10 mouse cellular contexts compared by ENCODE assay signal in genomic region chr8:104341678-104342077, GRCm38 (mm10). TPM values are rescaled to one million over a fixed set of nuclear protein-coding genes. Genes with fewer than 3 reads are reported as not detected.
DNase-seq lines count a peak whose midpoint lies in the region; ATAC-seq and TF ChIP-seq lines count a peak whose summit lies in the region.
"Had no signal": no experiment of that assay in that cellular context is flagged by ENCODE, and none has a peak within 500 bp of the region (broad histone marks: within the 10 kb centered on the region; RNA-seq: fewer than 3 reads in every experiment).

No protein-coding gene starts in this region.

- peaks cover 30% of the 10 kb centered on the region for H3K36me3 ChIP-seq in heart, embryonic 14.5 days (ENCODE audit: control insufficient read depth, insufficient read depth, low read length)
- no peaks in the 10 kb centered on the region for H3K36me3 ChIP-seq in ES-E14 (ENCODE audit: control insufficient read depth, insufficient read depth, low read length, poor library complexity, severe bottlenecking)
- H3K36me3 ChIP-seq in hindbrain, embryonic 12.5 days = no peaks in the 10 kb centered on the region
- H3K36me3 ChIP-seq in midbrain, embryonic 11.5 days (ENCODE audit: control insufficient read depth, insufficient read depth, low read length) = no peaks in the 10 kb centered on the region

- peak overlapping the region; percentile 96 for H3K9ac ChIP-seq in heart, embryonic 14.5 days (ENCODE audit: low read length)
- H3K9ac ChIP-seq in ES-E14 (ENCODE audit: insufficient read depth, low read depth, low read length, poor library complexity, severe bottlenecking) = no peak overlapping the region
- no peak overlapping the region for H3K9ac ChIP-seq in hindbrain, embryonic 12.5 days
- no peak overlapping the region for H3K9ac ChIP-seq in midbrain, embryonic 11.5 days (ENCODE audit: low read length)

- peak overlapping the region; percentile 24 to 92 for H3K27ac ChIP-seq in heart, embryonic 14.5 days (replicated peaks in 1 of 2; ENCODE audit: control insufficient read depth in 1 of 2, insufficient read depth in 1 of 2, low read depth in 2 of 2, low read length in 2 of 2)
- no peak overlapping the region for H3K27ac ChIP-seq in ES-E14 (ENCODE audit: insufficient read depth, low read depth, low read length, poor library complexity, severe bottlenecking)
- no peak overlapping the region for H3K27ac ChIP-seq in hindbrain, embryonic 12.5 days
- no peak overlapping the region for H3K27ac ChIP-seq in midbrain, embryonic 11.5 days (ENCODE audit: low read depth, low read length)

- DNase-seq in heart, postnatal 25 days (ENCODE audit: low spot score) = no peak
- no peak for DNase-seq in ES-E14 (ENCODE audit: low read depth, low spot score)
- no peak for DNase-seq in midbrain, embryonic 11.5 days (ENCODE audit: low spot score, missing footprints)
- no peak for DNase-seq in embryo, embryonic 10 days (ENCODE audit: low spot score)
- no peak for DNase-seq in cerebellum, adult 11-12 months

- no peaks in the 10 kb centered on the region for H3K9me3 ChIP-seq in heart, embryonic 14.5 days (ENCODE audit: control insufficient read depth, low read length)
- no peaks in the 10 kb centered on the region for H3K9me3 ChIP-seq in ES-E14 (ENCODE audit: control insufficient read depth, insufficient read depth, low read depth, low read length)
- H3K9me3 ChIP-seq in hindbrain, embryonic 12.5 days (replicated peaks) = no peaks in the 10 kb centered on the region
- no peaks in the 10 kb centered on the region for H3K9me3 ChIP-seq in midbrain, embryonic 11.5 days (ENCODE audit: control insufficient read depth, low read length)

- H3K4me1 ChIP-seq in heart, embryonic 14.5 days (ENCODE audit: control insufficient read depth in 2 of 2, insufficient read depth in 2 of 2, low read length in 2 of 2) = peaks cover 10 to 35% of the 10 kb centered on the region in 2 experiments; a peak in 3 of 4 replicates
- peaks cover 0 to 13% of the 10 kb centered on the region in 2 experiments; a peak in 2 of 4 replicates for H3K4me1 ChIP-seq in ES-E14 (ENCODE audit: control insufficient read depth in 2 of 2, insufficient read depth in 2 of 2, low read length in 2 of 2, poor library complexity in 1 of 2)
- peaks cover 23% of the 10 kb centered on the region; the same call in 1 of the 2 replicates for H3K4me1 ChIP-seq in hindbrain, embryonic 12.5 days
- H3K4me1 ChIP-seq in midbrain, embryonic 11.5 days (ENCODE audit: control insufficient read depth, insufficient read depth, low read length) = no peaks in the 10 kb centered on the region; the same call in 1 of the 2 replicates

- ATAC-seq in heart, embryonic 14.5 days (ENCODE audit: insufficient number of reproducible peaks, insufficient read depth, low FRiP score, low read depth) = no peak
- ATAC-seq in hindbrain, embryonic 12.5 days (ENCODE audit: low FRiP score) = 0 out of 2 replicates have a peak, but pooled peaks have one; percentile 3
- peak; percentile 0; the same call in 1 of the 2 replicates for ATAC-seq in midbrain, embryonic 11.5 days (ENCODE audit: low FRiP score)
- no peak for ATAC-seq in erythroblast, adult 5-6 weeks (replicated peaks; ENCODE audit: low FRiP score, poor library complexity, severe bottlenecking)

- intact Hi-C loops in heart, postnatal 25 days (cut with DNase I) = loop anchor here (2.0 to 10.0 kb wide), 4 partner anchors 61 to 197 kb away; partner anchors contain the start of genes Car7, Cklf and Nae1

- H3K4me2 ChIP-seq in heart, embryonic 14.5 days (ENCODE audit: low read length) = peak overlapping the region; percentile 86
- H3K4me2 ChIP-seq in hindbrain, embryonic 12.5 days (replicated peaks) = peak overlapping the region; percentile 74
- H3K4me2 ChIP-seq in midbrain, embryonic 11.5 days = peak overlapping the region; percentile 76

- H3K4me3 ChIP-seq in heart, embryonic 14.5 days (ENCODE audit: control insufficient read depth in 1 of 2, insufficient read depth in 1 of 2, low read depth in 1 of 2, low read length in 2 of 2) = peak overlapping the region; percentile 71 to 77
- peak overlapping the region; percentile 59 to 72; a peak in 3 of 4 replicates for H3K4me3 ChIP-seq in ES-E14 (ENCODE audit: insufficient read depth in 1 of 2, low read depth in 1 of 2, low read length in 2 of 2, poor library complexity in 1 of 2, severe bottlenecking in 1 of 2)
- H3K4me3 ChIP-seq in hindbrain, embryonic 12.5 days = peak overlapping the region; percentile 54
- peak overlapping the region; percentile 55 for H3K4me3 ChIP-seq in midbrain, embryonic 11.5 days (ENCODE audit: low read depth, low read length)

- in situ Hi-C loops in ES-E14 (cut with MboI; ENCODE audit: low sequenced_read_pairs in 2 of 2, unreplicated experiment in 2 of 2) = no loop called here

- no peaks in the 10 kb centered on the region for H3K27me3 ChIP-seq in heart, embryonic 14.5 days (ENCODE audit: control insufficient read depth, insufficient read depth, low read length)
- H3K27me3 ChIP-seq in hindbrain, embryonic 12.5 days = no peaks in the 10 kb centered on the region
- H3K27me3 ChIP-seq in midbrain, embryonic 11.5 days (ENCODE audit: control insufficient read depth, insufficient read depth, low read length) = no peaks in the 10 kb centered on the region

- 54% methylated on average over 6 of the region's 6 CpGs for WGBS in heart, embryonic 14.5 days
- 40% methylated on average over 6 of the region's 6 CpGs for WGBS in hindbrain, embryonic 12.5 days
- 42% methylated on average over 6 of the region's 6 CpGs for WGBS in midbrain, embryonic 11.5 days

TF ChIP-seq in ES-E14, 5 proteins besides CTCF, POLR2A, EP300 and RAD21:
- TF ChIP-seq MAFK (IDR thresholded peaks at IDR 0.05; ENCODE audit: insufficient read depth, low read depth, low read length) = no peak
- no peak for TF ChIP-seq HCFC1 (IDR thresholded peaks at IDR 0.05; ENCODE audit: borderline replicate concordance, insufficient read depth, low read length)
- no peak for TF ChIP-seq ZC3H11A (IDR thresholded peaks at IDR 0.05; ENCODE audit: borderline replicate concordance, low read depth, low read length)
- TF ChIP-seq CHD2 (IDR thresholded peaks at IDR 0.05; ENCODE audit: low read depth, low read length) = no peak
- no peak for TF ChIP-seq ZNF384 (IDR thresholded peaks at IDR 0.05; ENCODE audit: low read depth, low read length)

RNA-seq across cellular contexts. Expression of gene Cmtm3, which starts 2.5 kb away (rescaled TPM):
- polyA plus RNA-seq in heart, embryonic 14.5 days (2014; fragmentation: Nextera tagmentation; extraction: Ambion mirVana) = 94.1 and 103 TPM in 2 replicates
- 10 to 100 TPM; 14.6 to 19.4 TPM for total RNA-seq in heart, postnatal 25 days (2021)
- 8.0 and 12.6 TPM in 2 replicates for total RNA-seq in ES-E14 (2012; rRNA removed)
- polyA plus RNA-seq in hindbrain, embryonic 12.5 days (2016; fragmentation: Nextera tagmentation; extraction: Ambion mirVana) = 84.4 and 92.5 TPM in 2 replicates
- polyA plus RNA-seq in midbrain, embryonic 11.5 days (2014; fragmentation: Nextera tagmentation; extraction: Ambion mirVana) = 70.3 and 74.3 TPM in 2 replicates
- 8.6 and 14.0 TPM in 2 replicates for total RNA-seq in erythroblast, adult 5-6 weeks (2015; ENCODE audit: low replicate concordance)
- total RNA-seq in erythroblast, adult 5-6 weeks (2017; ENCODE audit: low replicate concordance) = 1.5 and 3.3 TPM in 2 replicates

RNA-seq across cellular contexts. Expression of gene Cmtm2b, which starts 19.6 kb away (rescaled TPM):
- polyA plus RNA-seq in heart, embryonic 14.5 days (2014; fragmentation: Nextera tagmentation; extraction: Ambion mirVana) = not detected in 2 replicates
- not detected for total RNA-seq in heart, postnatal 25 days (2021)
- not detected in 2 replicates for total RNA-seq in ES-E14 (2012; rRNA removed)
- not detected in 2 replicates for polyA plus RNA-seq in hindbrain, embryonic 12.5 days (2016; fragmentation: Nextera tagmentation; extraction: Ambion mirVana)
- not detected in 2 replicates for polyA plus RNA-seq in midbrain, embryonic 11.5 days (2014; fragmentation: Nextera tagmentation; extraction: Ambion mirVana)
- not detected in 2 replicates for total RNA-seq in erythroblast, adult 5-6 weeks (2015; ENCODE audit: low replicate concordance)
- total RNA-seq in erythroblast, adult 5-6 weeks (2017; ENCODE audit: low replicate concordance) = not detected in 2 replicates
- total RNA-seq: gastrocnemius, postnatal 36 days had no signal
- polyA plus RNA-seq: brain, embryonic 14.5 days had no signal

RNA-seq across cellular contexts. Expression of gene Gm11020, which starts 20.3 kb away (rescaled TPM):
- polyA plus RNA-seq in heart, embryonic 14.5 days (2014; fragmentation: Nextera tagmentation; extraction: Ambion mirVana) = not detected in 2 replicates
- not detected for total RNA-seq in heart, postnatal 25 days (2021)
- total RNA-seq in ES-E14 (2012; rRNA removed) = not detected in 2 replicates
- not detected in 2 replicates for polyA plus RNA-seq in hindbrain, embryonic 12.5 days (2016; fragmentation: Nextera tagmentation; extraction: Ambion mirVana)
- not detected in 2 replicates for polyA plus RNA-seq in midbrain, embryonic 11.5 days (2014; fragmentation: Nextera tagmentation; extraction: Ambion mirVana)
- total RNA-seq in erythroblast, adult 5-6 weeks (2015; ENCODE audit: low replicate concordance) = not detected in 2 replicates
- not detected in 2 replicates for total RNA-seq in erythroblast, adult 5-6 weeks (2017; ENCODE audit: low replicate concordance)
- total RNA-seq: gastrocnemius, postnatal 36 days had no signal
- polyA plus RNA-seq: brain, embryonic 14.5 days had no signal

RNA-seq across cellular contexts. Expression of gene Cmtm1, which starts 31.7 kb away (rescaled TPM):
- polyA plus RNA-seq in heart, embryonic 14.5 days (2014; fragmentation: Nextera tagmentation; extraction: Ambion mirVana) = not detected in 2 replicates
- total RNA-seq in heart, postnatal 25 days (2021) = not detected
- total RNA-seq in ES-E14 (2012; rRNA removed) = not detected in 2 replicates
- polyA plus RNA-seq in hindbrain, embryonic 12.5 days (2016; fragmentation: Nextera tagmentation; extraction: Ambion mirVana) = not detected in 2 replicates
- not detected in 2 replicates for polyA plus RNA-seq in midbrain, embryonic 11.5 days (2014; fragmentation: Nextera tagmentation; extraction: Ambion mirVana)
- not detected in 2 replicates for total RNA-seq in erythroblast, adult 5-6 weeks (2015; ENCODE audit: low replicate concordance)
- not detected in 2 replicates for total RNA-seq in erythroblast, adult 5-6 weeks (2017; ENCODE audit: low replicate concordance)
- total RNA-seq: gastrocnemius, postnatal 36 days had no signal

RNA-seq across cellular contexts. Expression of gene Gm45711, which starts 31.8 kb away (rescaled TPM):
- not detected in 2 replicates for polyA plus RNA-seq in heart, embryonic 14.5 days (2014; fragmentation: Nextera tagmentation; extraction: Ambion mirVana)
- total RNA-seq in heart, postnatal 25 days (2021) = not detected
- not detected in 2 replicates for total RNA-seq in ES-E14 (2012; rRNA removed)
- polyA plus RNA-seq in hindbrain, embryonic 12.5 days (2016; fragmentation: Nextera tagmentation; extraction: Ambion mirVana) = not detected in 2 replicates
- not detected in 2 replicates for polyA plus RNA-seq in midbrain, embryonic 11.5 days (2014; fragmentation: Nextera tagmentation; extraction: Ambion mirVana)
- total RNA-seq in erythroblast, adult 5-6 weeks (2015; ENCODE audit: low replicate concordance) = not detected in 2 replicates
- not detected in 2 replicates for total RNA-seq in erythroblast, adult 5-6 weeks (2017; ENCODE audit: low replicate concordance)
- total RNA-seq: gastrocnemius, postnatal 36 days had no signal
- polyA plus RNA-seq: brain, embryonic 14.5 days had no signal

Comparison
In these comparisons a context has a peak if more than half of its experiments do, and no peak if none do; other contexts are left out.
1. ATAC-seq: peak in hindbrain, embryonic 12.5 days (single experiment) and midbrain, embryonic 11.5 days (single experiment); none in heart, embryonic 14.5 days (single experiment) and erythroblast, adult 5-6 weeks (single experiment).
2. H3K27ac ChIP-seq: peak in heart, embryonic 14.5 days (2 of 2); none in ES-E14 (single experiment), hindbrain, embryonic 12.5 days (single experiment) and midbrain, embryonic 11.5 days (single experiment).
3. Peak in every context shown above with its lines, with median percentiles within 50 percentile points of each other: H3K4me2 ChIP-seq and H3K4me3 ChIP-seq.